28 mouse cellular contexts compared by ENCODE assay signal in the genomic region with DNA sequence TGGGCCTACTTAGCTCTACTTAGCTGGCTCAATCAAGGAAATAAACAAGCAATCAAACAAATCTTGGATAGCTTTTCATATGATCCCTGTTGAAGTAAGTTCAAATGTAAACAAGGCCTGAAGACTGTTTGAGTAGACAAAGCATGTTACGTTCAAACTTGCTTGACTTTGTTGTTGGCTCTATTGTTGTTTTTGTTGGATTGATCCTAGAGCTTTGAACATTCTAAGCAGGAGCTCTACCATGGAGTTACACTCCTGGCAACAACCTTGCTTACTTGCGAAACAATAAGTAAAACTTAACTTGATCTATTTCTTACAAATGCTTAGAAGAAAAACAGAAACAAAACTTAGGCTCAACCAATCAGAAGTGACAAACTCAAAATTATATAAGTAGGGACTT.
"Had no signal": no experiment of that assay in that cellular context is flagged by ENCODE, and none has a peak within 500 bp of the region (broad histone marks: within the 10 kb centered on the region; RNA-seq: fewer than 3 reads in every experiment).

No protein-coding gene starts in this region.

- ATAC-seq: forebrain, embryonic 13.5 days; forebrain, embryonic 14.5 days; forebrain, embryonic 15.5 days; forebrain, embryonic 16.5 days; forebrain, postnatal 0 days had no signal

- H3K9me3 ChIP-seq: embryonic facial prominence, embryonic 10.5 days; embryonic facial prominence, embryonic 12.5 days; embryonic facial prominence, embryonic 13.5 days; embryonic facial prominence, embryonic 15.5 days; forebrain, embryonic 10.5 days; forebrain, embryonic 12.5 days; forebrain, embryonic 13.5 days; forebrain, embryonic 15.5 days; heart, embryonic 10.5 days had no signal

- H3K4me3 ChIP-seq: embryonic facial prominence, embryonic 10.5 days; embryonic facial prominence, embryonic 12.5 days; embryonic facial prominence, embryonic 13.5 days; embryonic facial prominence, embryonic 15.5 days; erythroblast, embryonic 14.5 days; forebrain, embryonic 10.5 days; forebrain, embryonic 12.5 days; forebrain, embryonic 13.5 days; forebrain, embryonic 15.5 days; gastrocnemius, adult 2 months; heart, adult 2 months; heart, embryonic 10.5 days had no signal

- H3K27ac ChIP-seq: embryonic facial prominence, embryonic 10.5 days; embryonic facial prominence, embryonic 12.5 days; embryonic facial prominence, embryonic 13.5 days; embryonic facial prominence, embryonic 15.5 days; forebrain, embryonic 10.5 days; forebrain, embryonic 12.5 days; forebrain, embryonic 13.5 days; forebrain, embryonic 15.5 days; gastrocnemius, adult 2 months; heart, adult 2 months; heart, embryonic 10.5 days had no signal

- H3K9ac ChIP-seq: embryonic facial prominence, embryonic 12.5 days; embryonic facial prominence, embryonic 13.5 days; embryonic facial prominence, embryonic 15.5 days; forebrain, embryonic 12.5 days; forebrain, embryonic 13.5 days; forebrain, embryonic 15.5 days; forebrain, postnatal 0 days had no signal

- H3K4me2 ChIP-seq: embryonic facial prominence, embryonic 12.5 days; embryonic facial prominence, embryonic 13.5 days; embryonic facial prominence, embryonic 15.5 days; forebrain, embryonic 12.5 days; forebrain, embryonic 13.5 days; forebrain, embryonic 15.5 days had no signal

- H3K4me1 ChIP-seq: embryonic facial prominence, embryonic 10.5 days; embryonic facial prominence, embryonic 12.5 days; embryonic facial prominence, embryonic 15.5 days; forebrain, embryonic 10.5 days; forebrain, embryonic 12.5 days; forebrain, embryonic 13.5 days; forebrain, embryonic 15.5 days; heart, embryonic 10.5 days had no signal

- H3K27me3 ChIP-seq: embryonic facial prominence, embryonic 12.5 days; embryonic facial prominence, embryonic 13.5 days; embryonic facial prominence, embryonic 15.5 days; forebrain, embryonic 12.5 days; forebrain, embryonic 13.5 days; forebrain, embryonic 15.5 days had no signal

- H3K36me3 ChIP-seq: embryonic facial prominence, embryonic 10.5 days; embryonic facial prominence, embryonic 12.5 days; embryonic facial prominence, embryonic 13.5 days; embryonic facial prominence, embryonic 15.5 days; forebrain, embryonic 10.5 days; forebrain, embryonic 12.5 days; forebrain, embryonic 15.5 days; heart, embryonic 10.5 days had no signal

- DNase-seq: cerebellum, adult 8-10 months; cerebellum, adult 9-10 months; cerebellum, adult 9-11 months; cerebellum, postnatal 10 days; cerebellum, postnatal 14 days; cerebellum, postnatal 25 days; cerebellum, postnatal 36 days; forebrain, postnatal 0 days; gastrocnemius, adult 2 months; gastrocnemius, postnatal 10 days; gastrocnemius, postnatal 14 days; gastrocnemius, postnatal 25 days; gastrocnemius, postnatal 36 days; heart, adult 11 months; heart, adult 18-20 months; heart, adult 2 months had no signal
